Mouse (Mus musculus) liver, adult 2 months (tissue): ENCODE measurements around the gene Cib4.

Experiments
- CTCF ChIP-seq: fragments of 200-500 bp; IDR thresholded peaks from 2 replicates; pipeline ENCODE4 v1.5.1; 2011; ENCODE audit warnings: low read depth, low read length, control low read depth
- POLR2A ChIP-seq: fragments of 200-500 bp; IDR thresholded peaks from 2 replicates; pipeline ENCODE4 v1.6.1; 2011; ENCODE audit warnings: low read length, control low read depth; ENCODE audit not compliant: insufficient read depth; ENCODE audit errors: extremely low read depth

DNA sequence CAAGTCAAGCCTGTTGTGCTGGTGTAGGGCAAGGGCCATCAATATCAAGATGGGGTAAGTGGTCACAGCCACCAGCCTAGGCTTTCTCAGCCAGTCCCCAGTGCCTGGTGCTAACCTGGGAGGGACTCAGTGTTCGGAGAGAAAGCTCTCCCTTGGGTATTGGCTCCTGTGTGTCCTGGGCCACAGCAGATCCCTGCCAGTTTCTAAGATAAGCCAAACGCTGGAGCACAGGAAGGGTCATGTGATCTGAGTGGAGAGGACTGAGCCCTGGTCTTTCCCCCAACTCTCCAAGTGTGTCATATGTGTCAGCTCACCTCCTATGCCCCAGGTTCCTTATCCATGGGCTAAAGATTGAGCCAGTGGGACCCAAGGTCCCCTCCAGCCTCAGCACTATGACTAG is 41.5 kb upstream of the Cib4 start:
- TF ChIP-seq CTCF (no peak), POLR2A (no peak)
